Mouse (Mus musculus) liver, adult 2 months (tissue): ENCODE measurements at regions not wholly inside any gene's neighbourhood (a gene's known extent, or its start where the extent isn't known, plus 50 kb on each side); places are given as distances from the start of the nearest gene placed in this dataset.

ENCODE experiments used
- CTCF ChIP-seq: fragments of 200-500 bp; IDR thresholded peaks from 2 replicates; pipeline ENCODE4 v1.5.1; 2011; ENCODE audit warnings: low read depth, low read length, control low read depth
- POLR2A ChIP-seq: fragments of 200-500 bp; IDR thresholded peaks from 2 replicates; pipeline ENCODE4 v1.6.1; 2011; ENCODE audit warnings: low read length, control low read depth; ENCODE audit not compliant: insufficient read depth; ENCODE audit errors: extremely low read depth

GRCm38 (mm10) chr11:23185211-23185610, 70.6 kb upstream of the Xpo1 start:
- TF ChIP-seq CTCF: no peak
- TF ChIP-seq POLR2A: no peak
